Mouse (Mus musculus): Measurements from ENCODE around the gene Muc16.

DNA sequence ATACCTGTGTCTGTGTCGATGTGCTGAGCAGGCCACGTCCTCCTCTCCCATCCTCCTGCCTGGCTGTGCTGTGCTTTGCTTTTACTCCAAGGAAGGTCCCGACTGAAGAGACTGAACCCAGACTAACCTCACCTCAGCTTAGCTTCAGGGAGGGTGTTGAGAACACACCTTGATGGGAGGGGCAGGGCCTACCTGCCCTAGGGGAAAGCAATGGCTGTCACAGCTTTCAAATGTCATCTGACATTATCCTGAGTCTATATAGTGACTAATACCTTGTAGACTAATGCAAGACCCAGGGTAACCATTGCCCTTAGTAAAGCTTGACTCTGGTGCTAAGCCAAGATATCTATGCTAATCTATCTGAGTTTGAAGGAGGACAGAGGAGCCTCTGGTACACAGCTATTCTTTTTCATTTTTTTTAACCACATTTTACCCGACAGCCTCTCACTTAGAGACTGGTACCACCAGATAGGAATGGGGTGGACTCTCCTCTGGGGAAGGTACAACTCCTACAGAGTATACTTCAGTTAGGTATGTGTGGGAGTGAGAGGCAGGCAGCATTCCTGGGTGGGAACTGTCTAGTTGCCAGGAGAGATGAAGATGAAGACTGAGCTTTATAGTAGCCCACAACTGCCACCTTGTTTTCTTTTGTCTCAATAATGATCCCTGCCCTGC is at the start of gene Muc16:
- TF ChIP-seq CTCF (IDR thresholded peaks at IDR 0.05; ENCODE audit: borderline replicate concordance, insufficient read depth, low read length) (no peak), POLR2A (IDR thresholded peaks at IDR 0.05; ENCODE audit: low read depth, low read length) (no peak)
